Mouse (Mus musculus) liver, embryonic 13.5 days (tissue): ENCODE data around the gene Plod3. TPM values are rescaled to one million over a fixed set of nuclear protein-coding genes. Genes with fewer than 3 reads are reported as not detected.
A peak's percentile ranks its signal among the peaks of the same experiment; 100 is the strongest.
"Not testable (repeated sequence)": the region's sequence is repeated elsewhere in the genome, so short reads cannot be mapped to it uniquely, and the experiment has no call there.

Experiments used
- ATAC-seq: fragments of 200-750 bp; cut with Nextera tagmentation; 2 replicates; pipeline ENCODE4 v1.8.0; 2017; ENCODE audit warnings: low read depth, mild to moderate bottlenecking, moderate number of reproducible peaks, moderate library complexity
- DNase-seq: peaks from one replicate; pipeline ENCODE4 v3.0.0; 2022
- H3K27ac ChIP-seq: fragments of 300-500 bp; sonication (generic); 2 replicates; pipeline ENCODE4 v1.5.1; 2015; ENCODE audit warnings: moderate library complexity, mild to moderate bottlenecking, inconsistent platforms
- H3K27me3 ChIP-seq: fragments of 300-500 bp; sonication (generic); 2 replicates; pipeline ENCODE4 v1.6.1; 2015; ENCODE audit warnings: mild to moderate bottlenecking, inconsistent platforms
- H3K36me3 ChIP-seq: fragments of 300-500 bp; sonication (generic); 2 replicates; pipeline ENCODE4 v1.6.1; 2015; ENCODE audit warnings: mild to moderate bottlenecking, inconsistent platforms
- H3K4me1 ChIP-seq: fragments of 300-500 bp; sonication (generic); replicated peaks from 2 replicates; pipeline ENCODE4 v1.6.1; 2015; ENCODE audit warnings: inconsistent platforms
- H3K4me2 ChIP-seq: fragments of 300-500 bp; sonication (generic); 2 replicates; pipeline ENCODE4 v1.6.1; 2015; ENCODE audit warnings: inconsistent platforms, mild to moderate bottlenecking, moderate library complexity
- H3K4me3 ChIP-seq: fragments of 300-500 bp; sonication (generic); replicated peaks from 2 replicates; pipeline ENCODE4 v1.5.1; 2015; ENCODE audit warnings: mild to moderate bottlenecking, inconsistent platforms
- H3K9ac ChIP-seq: fragments of 300-500 bp; sonication (generic); 2 replicates; pipeline ENCODE4 v1.6.1; 2015; ENCODE audit warnings: mild to moderate bottlenecking, inconsistent platforms
- H3K9me3 ChIP-seq: fragments of 300-500 bp; sonication (generic); replicated peaks from 2 replicates; pipeline ENCODE4 v1.6.1; 2016; ENCODE audit warnings: inconsistent platforms
- WGBS: fragments of 180-500 bp; shearing (Covaris S2); methylation state at CpG from one replicate; pipeline ENCODE4 v1.1.7; 2015; ENCODE audit not compliant: insufficient replicate concordance; 5-methylcytosine and 5-hydroxymethylcytosine counted together
- polyA plus RNA-seq: library from polyadenylated mRNA; unstranded; fragments of >200 nt; fragmentation: Nextera tagmentation; extraction: Ambion mirVana; gene quantifications from 2 replicates; pipeline ENCODE4 v1.2.1, GENCODE M21; 2015

Gene Plod3
- 12.8 and 13.7 TPM in 2 replicates for polyA plus RNA-seq

GRCm38 (mm10) chr5:136986695-136987137, at the start of gene Plod3:
Gene Plod3 (plus strand): TSS chr5:136987019.
- H3K9me3 ChIP-seq, result no peaks in the 10 kb centered on the region
- H3K27me3 ChIP-seq, result no peaks in the 10 kb centered on the region
- WGBS, result under 1% methylated on average over 26 of the region's 26 CpGs
- H3K4me1 ChIP-seq, result peaks cover 23% of the 10 kb centered on the region
- ATAC-seq, result peak; percentile 92
- peaks cover 34% of the 10 kb centered on the region for H3K36me3 ChIP-seq
- peak within 1 kb of the TSS; percentile 94 for H3K27ac ChIP-seq
- peak within 1 kb of the TSS; percentile 92 for H3K4me3 ChIP-seq
- DNase-seq, result peak; percentile 95
- H3K4me2 ChIP-seq, result peak within 1 kb of the TSS; percentile 98
- peak within 1 kb of the TSS; percentile 96 for H3K9ac ChIP-seq

- no peaks in the 10 kb centered on the region for H3K9me3 ChIP-seq
- H3K9ac ChIP-seq, result no peak overlapping the region
- no peak overlapping the region for H3K27ac ChIP-seq
- WGBS, result 76% methylated on average over 5 of the region's 5 CpGs
- H3K27me3 ChIP-seq, result no peaks in the 10 kb centered on the region
- no peaks in the 10 kb centered on the region for H3K4me1 ChIP-seq
- no peaks in the 10 kb centered on the region for H3K36me3 ChIP-seq
- no peak overlapping the region for H3K4me3 ChIP-seq
- no peak for DNase-seq
- no peak overlapping the region for H3K4me2 ChIP-seq
- ATAC-seq, result no peak
Measured at GRCm38 (mm10) chr5:136937621-136938020, 49.2 kb upstream of the Plod3 start.

- H3K9ac ChIP-seq, result no peak overlapping the region
- H3K36me3 ChIP-seq, result no peaks in the 10 kb centered on the region
- H3K4me1 ChIP-seq, result no peaks in the 10 kb centered on the region
- H3K27me3 ChIP-seq, result no peaks in the 10 kb centered on the region
- no peak overlapping the region for H3K4me2 ChIP-seq
- 60% methylated on average over 7 of the region's 7 CpGs for WGBS
- no peaks in the 10 kb centered on the region for H3K9me3 ChIP-seq
- H3K4me3 ChIP-seq, result no peak overlapping the region
- no peak overlapping the region for H3K27ac ChIP-seq
- DNase-seq (no peak), ATAC-seq (no peak)
Measured at GRCm38 (mm10) chr5:136939284-136939683, 47.5 kb upstream of the Plod3 start.

- 72% methylated on average over 6 of the region's 6 CpGs for WGBS
- H3K4me3 ChIP-seq, H3K36me3 ChIP-seq, H3K9ac ChIP-seq, H3K9me3 ChIP-seq, ATAC-seq, H3K4me2 ChIP-seq, DNase-seq, H3K27ac ChIP-seq, H3K4me1 ChIP-seq, H3K27me3 ChIP-seq: not testable (repeated sequence)
Measured at GRCm38 (mm10) chr5:136940029-136940428, 46.8 kb upstream of the Plod3 start.

- WGBS, result 76% methylated on average over 12 of the region's 12 CpGs
- Histone ChIP-seq H3K9me3 (no peaks in the 10 kb centered on the region), H3K27ac (no peak overlapping the region)
Measured at GRCm38 (mm10) chr5:136940845-136941560, 45.8 kb upstream of the Plod3 start.

GRCm38 (mm10) chr5:136942781-136943180, 44.0 kb upstream of the Plod3 start:
- DNase-seq (no peak), ATAC-seq (no peak)

More at GRCm38 (mm10) chr5:136940845-136941560, 45.8 kb upstream of the Plod3 start:
- Histone ChIP-seq H3K4me3 (no peak overlapping the region), H3K4me2 (no peak overlapping the region), H3K4me1 (no peaks in the 10 kb centered on the region), H3K27me3 (no peaks in the 10 kb centered on the region), H3K36me3 (no peaks in the 10 kb centered on the region), H3K9ac (no peak overlapping the region)
- DNase-seq, result no peak
- ATAC-seq, result no peak

GRCm38 (mm10) chr5:136943382-136943781, 43.4 kb upstream of the Plod3 start:
- ATAC-seq, result no peak
- no peak for DNase-seq
- WGBS, result 60% methylated on average over 2 of the region's 2 CpGs
- Histone ChIP-seq H3K4me1 (no peaks in the 10 kb centered on the region), H3K27me3 (no peaks in the 10 kb centered on the region), H3K4me3 (no peak overlapping the region), H3K4me2 (no peak overlapping the region), H3K36me3 (no peaks in the 10 kb centered on the region), H3K9me3 (no peaks in the 10 kb centered on the region), H3K27ac (no peak overlapping the region), H3K9ac (no peak overlapping the region)

More at GRCm38 (mm10) chr5:136942781-136943180, 44.0 kb upstream of the Plod3 start:
- no peaks in the 10 kb centered on the region for H3K4me1 ChIP-seq
- no peak overlapping the region for H3K4me3 ChIP-seq
- no peak overlapping the region for H3K27ac ChIP-seq
- no peaks in the 10 kb centered on the region for H3K27me3 ChIP-seq
- no peak overlapping the region for H3K4me2 ChIP-seq
- WGBS, result 58% methylated on average over 3 of the region's 3 CpGs
- no peak overlapping the region for H3K9ac ChIP-seq
- no peaks in the 10 kb centered on the region for H3K36me3 ChIP-seq
- H3K9me3 ChIP-seq, result no peaks in the 10 kb centered on the region

- H3K4me1 ChIP-seq, result no peaks in the 10 kb centered on the region
- no peak overlapping the region for H3K9ac ChIP-seq
- 64% methylated on average over 12 of the region's 12 CpGs for WGBS
- no peak overlapping the region for H3K4me2 ChIP-seq
- H3K27ac ChIP-seq, result no peak overlapping the region
- no peaks in the 10 kb centered on the region for H3K36me3 ChIP-seq
- H3K27me3 ChIP-seq, result no peaks in the 10 kb centered on the region
- H3K4me3 ChIP-seq, result no peak overlapping the region
- DNase-seq, result no peak
- ATAC-seq, result no peak
- H3K9me3 ChIP-seq, result no peaks in the 10 kb centered on the region
Measured at GRCm38 (mm10) chr5:136945084-136945483, 41.7 kb upstream of the Plod3 start.

- no peak overlapping the region for H3K4me3 ChIP-seq
- ATAC-seq (no peak), DNase-seq (no peak)
- no peaks in the 10 kb centered on the region for H3K27me3 ChIP-seq
- H3K4me2 ChIP-seq, result no peak overlapping the region
- H3K9me3 ChIP-seq, result no peaks in the 10 kb centered on the region
- H3K36me3 ChIP-seq, result no peaks in the 10 kb centered on the region
- no peak overlapping the region for H3K9ac ChIP-seq
- H3K4me1 ChIP-seq, result peaks cover 8% of the 10 kb centered on the region
- no peak overlapping the region for H3K27ac ChIP-seq
Measured at GRCm38 (mm10) chr5:136947874-136948273, 38.9 kb upstream of the Plod3 start.

GRCm38 (mm10) chr5:136949551-136950336, 37.1 kb upstream of the Plod3 start:
- DNase-seq, H3K4me2 ChIP-seq, H3K36me3 ChIP-seq, ATAC-seq, H3K9me3 ChIP-seq, H3K9ac ChIP-seq, H3K27me3 ChIP-seq, H3K27ac ChIP-seq, H3K4me3 ChIP-seq: not testable (repeated sequence)
- WGBS, result 69% methylated on average over 14 of the region's 14 CpGs
- H3K4me1 ChIP-seq, result peaks cover 21% of the 10 kb centered on the region

- no peak overlapping the region for H3K4me3 ChIP-seq
- no peak overlapping the region for H3K4me2 ChIP-seq
- no peak for DNase-seq
- H3K27ac ChIP-seq, result no peak overlapping the region
- H3K9me3 ChIP-seq, result no peaks in the 10 kb centered on the region
- no peaks in the 10 kb centered on the region for H3K27me3 ChIP-seq
- peaks cover 25% of the 10 kb centered on the region for H3K4me1 ChIP-seq
- H3K9ac ChIP-seq, result no peak overlapping the region
- ATAC-seq, result no peak
- WGBS, result 77% methylated on average over 6 of the region's 6 CpGs
- H3K36me3 ChIP-seq, result no peaks in the 10 kb centered on the region
Measured at GRCm38 (mm10) chr5:136950521-136950920, 36.3 kb upstream of the Plod3 start.
